Mouse (Mus musculus) olfactory bulb, adult 2 months (tissue): ENCODE measurements at regions not wholly inside any gene's neighbourhood (a gene's known extent, or its start where the extent isn't known, plus 50 kb on each side); places are given as distances from the start of the nearest gene placed in this dataset.

Source experiments
- CTCF ChIP-seq: fragments of 200-500 bp; IDR thresholded peaks from 2 replicates; pipeline ENCODE4 v1.5.1; 2012; ENCODE audit warnings: low read depth, mild to moderate bottlenecking, low read length, moderate library complexity; ENCODE audit not compliant: insufficient read depth
- POLR2A ChIP-seq: fragments of 200-500 bp; IDR thresholded peaks from 2 replicates; pipeline ENCODE4 v1.6.1; 2012; ENCODE audit warnings: mild to moderate bottlenecking, low read depth, low read length, moderate library complexity; ENCODE audit not compliant: insufficient read depth

DNA sequence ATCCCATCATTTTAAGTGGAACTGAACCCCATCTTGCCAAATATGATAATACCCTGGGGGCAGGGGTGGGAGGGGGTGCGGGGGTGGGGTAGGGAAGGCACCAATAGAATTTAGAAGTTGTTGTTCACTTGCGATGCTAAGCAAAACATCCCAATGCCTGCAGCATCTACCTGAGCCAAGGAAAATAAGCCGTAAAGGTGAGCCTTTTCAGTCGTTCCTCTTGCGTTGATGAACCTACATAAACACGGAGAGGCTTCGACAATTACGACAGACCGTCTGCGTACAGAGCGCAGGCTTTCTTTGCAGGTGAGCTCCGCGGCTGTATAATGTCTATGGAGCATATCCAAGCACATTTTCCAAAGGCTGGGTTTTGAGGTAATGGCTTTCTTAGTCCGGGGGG is 50.3 kb upstream of the Nrip1 start:
- no peak for TF ChIP-seq CTCF
- TF ChIP-seq POLR2A: no peak
